Mouse (Mus musculus): ENCODE measurements around the gene Alox12. TPM values are rescaled to one million over a fixed set of nuclear protein-coding genes. Genes with fewer than 3 reads are reported as not detected.

The Alox12 gene
- polyA plus RNA-seq, 1 experiment from 2014 or later, result 0.74 TPM

DNA sequence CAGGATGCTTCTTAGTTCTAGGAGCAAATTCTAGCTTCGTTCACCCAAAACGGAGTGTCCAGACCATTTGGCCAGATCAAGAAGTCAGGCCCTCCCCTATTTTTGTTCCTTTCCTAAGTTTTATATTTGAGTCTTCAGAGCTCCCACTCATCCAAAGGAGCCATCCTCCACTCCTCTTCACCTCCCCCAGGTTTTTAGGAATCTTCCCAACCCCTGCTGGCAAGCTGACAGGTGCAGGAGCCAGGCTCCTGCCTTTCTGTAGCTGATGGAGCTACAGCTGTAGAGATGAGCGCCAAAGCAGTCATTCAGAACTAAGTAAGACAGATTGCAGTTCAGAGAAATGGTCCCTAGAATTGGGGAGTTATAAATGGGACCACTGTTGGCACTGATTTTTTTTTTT is 23.8 kb upstream of the Alox12 start:
- no peaks in the 10 kb centered on the region; the same call in 1 of the 2 replicates for H3K27me3 ChIP-seq
- H3K4me1 ChIP-seq, result no peaks in the 10 kb centered on the region
- 86% methylated on average over 3 of the region's 3 CpGs for WGBS
- H3K9me3 ChIP-seq (replicated peaks), result no peaks in the 10 kb centered on the region
- H3K27ac ChIP-seq, result no peak overlapping the region
- no peak overlapping the region for H3K9ac ChIP-seq
- no peaks in the 10 kb centered on the region for H3K36me3 ChIP-seq (ENCODE audit: poor library complexity, severe bottlenecking)
- H3K4me2 ChIP-seq, result no peak overlapping the region
- no peak for ATAC-seq
- H3K4me3 ChIP-seq, result no peak overlapping the region

- Histone ChIP-seq H3K4me3 (no peak overlapping the region), H3K4me1 (no peaks in the 10 kb centered on the region), H3K27me3 (no peaks in the 10 kb centered on the region; the same call in 1 of the 2 replicates), H3K9ac (no peak overlapping the region), H3K27ac (no peak overlapping the region), H3K36me3 (ENCODE audit: poor library complexity, severe bottlenecking) (no peaks in the 10 kb centered on the region), H3K4me2 (no peak overlapping the region), H3K9me3 (replicated peaks) (no peaks in the 10 kb centered on the region)
- ATAC-seq, result no peak
- 85% methylated on average over 7 of the region's 7 CpGs for WGBS
These were observed 16.5 kb upstream of the Alox12 start for GRCm38 (mm10) chr11:70271641-70272040.

DNA sequence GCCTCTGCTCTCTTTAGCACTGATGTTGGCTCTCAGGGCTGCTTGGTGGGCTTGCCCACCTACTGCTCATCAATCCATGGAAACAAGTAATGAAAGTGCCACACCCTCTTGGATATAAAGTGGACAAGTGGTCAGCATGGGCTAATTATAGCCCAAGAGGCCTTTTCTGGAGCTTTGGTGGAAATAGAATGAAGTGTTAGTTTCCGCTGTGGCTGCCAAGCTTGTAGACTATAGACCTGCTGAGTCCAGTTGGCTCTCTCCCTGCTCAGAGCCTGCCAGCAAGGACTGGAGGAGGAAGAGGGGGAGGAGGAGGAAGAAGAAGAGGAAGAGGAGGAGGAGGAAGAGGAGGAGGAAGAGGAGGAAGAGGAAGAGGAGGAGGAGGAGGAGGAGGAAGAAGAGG is 11.3 kb upstream of the Alox12 start:
- Histone ChIP-seq H3K4me3 (no peak overlapping the region), H3K4me2 (no peak overlapping the region), H3K27ac (no peak overlapping the region), H3K9ac (no peak overlapping the region), H3K36me3 (ENCODE audit: poor library complexity, severe bottlenecking) (no peaks in the 10 kb centered on the region), H3K27me3 (0 out of 2 replicates have a peak, but pooled peaks cover 12% of the 10 kb centered on the region), H3K9me3 (replicated peaks) (no peaks in the 10 kb centered on the region), H3K4me1 (no peaks in the 10 kb centered on the region)
- no peak for ATAC-seq
- WGBS, result 71% methylated on average over 1 of the region's 1 CpGs

DNA sequence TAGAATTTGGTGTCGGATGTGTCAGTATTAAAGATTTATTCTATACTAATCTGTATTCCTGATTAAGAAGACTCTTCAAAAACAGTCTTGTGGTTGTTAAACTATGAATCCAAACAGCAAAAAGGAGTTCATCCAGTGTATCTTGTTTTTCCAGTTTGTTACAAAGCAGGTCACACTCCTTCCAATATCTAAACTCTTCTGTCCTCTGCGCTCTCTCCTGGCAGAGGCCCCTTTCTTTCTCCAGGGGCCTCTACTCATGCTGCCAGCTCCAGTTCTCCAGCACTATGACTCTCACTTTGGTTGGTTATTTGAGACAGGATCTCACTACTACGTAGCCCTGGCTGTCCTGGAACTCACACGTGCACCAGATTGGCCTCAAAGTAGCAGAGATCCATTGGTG is 10.7 kb upstream of the Alox12 start:
- no peaks in the 10 kb centered on the region for H3K9me3 ChIP-seq (replicated peaks)
- 0 out of 2 replicates have a peak, but pooled peaks cover 12% of the 10 kb centered on the region for H3K27me3 ChIP-seq
- H3K4me2 ChIP-seq, result no peak overlapping the region
- H3K36me3 ChIP-seq (ENCODE audit: poor library complexity, severe bottlenecking), result no peaks in the 10 kb centered on the region
- no peak overlapping the region for H3K4me3 ChIP-seq
- H3K27ac ChIP-seq, result no peak overlapping the region
- H3K9ac ChIP-seq, result no peak overlapping the region
- 87% methylated on average over 4 of the region's 4 CpGs for WGBS
- H3K4me1 ChIP-seq, result no peaks in the 10 kb centered on the region
- no peak for ATAC-seq

- Histone ChIP-seq H3K4me1 (no peaks in the 10 kb centered on the region), H3K4me3 (no peak overlapping the region), H3K9me3 (replicated peaks) (no peaks in the 10 kb centered on the region), H3K9ac (no peak overlapping the region), H3K27ac (no peak overlapping the region), H3K36me3 (ENCODE audit: poor library complexity, severe bottlenecking) (no peaks in the 10 kb centered on the region), H3K4me2 (no peak overlapping the region), H3K27me3 (0 out of 2 replicates have a peak, but pooled peaks cover 12% of the 10 kb centered on the region)
- 63% methylated on average over 3 of the region's 3 CpGs for WGBS
- ATAC-seq, result no peak
These were observed 10.1 kb upstream of the Alox12 start for GRCm38 (mm10) chr11:70265252-70265651.

- WGBS, result 90% methylated on average over 4 of the region's 4 CpGs
These were observed 3.9 kb upstream of the Alox12 start for GRCm38 (mm10) chr11:70259035-70259434.

GRCm38 (mm10) chr11:70254337-70254736 is 816 bp downstream of the Alox12 start:
- no peak for ATAC-seq
- no peak overlapping the region for H3K27ac ChIP-seq
- H3K4me1 ChIP-seq, result peaks cover 11% of the 10 kb centered on the region
- H3K9me3 ChIP-seq (replicated peaks), result no peaks in the 10 kb centered on the region
- H3K4me2 ChIP-seq, result peak overlapping the region; percentile 31
- no peak overlapping the region for H3K9ac ChIP-seq
- peak overlapping the region; percentile 14; the same call in 1 of the 2 replicates for H3K4me3 ChIP-seq
- peaks cover 63% of the 10 kb centered on the region for H3K27me3 ChIP-seq
- WGBS, result 4% methylated on average over 18 of the region's 18 CpGs
- H3K36me3 ChIP-seq (ENCODE audit: poor library complexity, severe bottlenecking), result no peaks in the 10 kb centered on the region

More at GRCm38 (mm10) chr11:70259035-70259434, 3.9 kb upstream of the Alox12 start:
- Histone ChIP-seq H3K9me3 (replicated peaks) (no peaks in the 10 kb centered on the region), H3K9ac (no peak overlapping the region), H3K4me2 (no peak overlapping the region), H3K27me3 (peaks cover 31% of the 10 kb centered on the region), H3K4me1 (peaks cover 11% of the 10 kb centered on the region), H3K36me3 (ENCODE audit: poor library complexity, severe bottlenecking) (no peaks in the 10 kb centered on the region), H3K27ac (no peak overlapping the region), H3K4me3 (no peak overlapping the region)
- ATAC-seq, result no peak

- no peak overlapping the region for H3K4me3 ChIP-seq
- WGBS, result 84% methylated on average over 8 of the region's 8 CpGs
- no peaks in the 10 kb centered on the region for H3K9me3 ChIP-seq (replicated peaks)
- no peak overlapping the region for H3K4me2 ChIP-seq
- no peak overlapping the region for H3K27ac ChIP-seq
- H3K36me3 ChIP-seq (ENCODE audit: poor library complexity, severe bottlenecking), result no peaks in the 10 kb centered on the region
- ATAC-seq, result no peak
- H3K4me1 ChIP-seq, result peaks cover 11% of the 10 kb centered on the region
- H3K9ac ChIP-seq, result no peak overlapping the region
- H3K27me3 ChIP-seq, result peaks cover 71% of the 10 kb centered on the region
These were observed 3.3 kb downstream of the Alox12 start for GRCm38 (mm10) chr11:70251853-70252252.

- ATAC-seq, result no peak
- Histone ChIP-seq H3K27ac (no peak overlapping the region), H3K36me3 (ENCODE audit: poor library complexity, severe bottlenecking) (no peaks in the 10 kb centered on the region), H3K4me3 (no peak overlapping the region), H3K9ac (no peak overlapping the region), H3K4me1 (peaks cover 9% of the 10 kb centered on the region), H3K9me3 (replicated peaks) (no peaks in the 10 kb centered on the region), H3K4me2 (no peak overlapping the region), H3K27me3 (peaks cover 63% of the 10 kb centered on the region)
- WGBS, result 79% methylated on average over 11 of the region's 11 CpGs
These were observed 5.0 kb downstream of the Alox12 start for GRCm38 (mm10) chr11:70250150-70250549.

DNA sequence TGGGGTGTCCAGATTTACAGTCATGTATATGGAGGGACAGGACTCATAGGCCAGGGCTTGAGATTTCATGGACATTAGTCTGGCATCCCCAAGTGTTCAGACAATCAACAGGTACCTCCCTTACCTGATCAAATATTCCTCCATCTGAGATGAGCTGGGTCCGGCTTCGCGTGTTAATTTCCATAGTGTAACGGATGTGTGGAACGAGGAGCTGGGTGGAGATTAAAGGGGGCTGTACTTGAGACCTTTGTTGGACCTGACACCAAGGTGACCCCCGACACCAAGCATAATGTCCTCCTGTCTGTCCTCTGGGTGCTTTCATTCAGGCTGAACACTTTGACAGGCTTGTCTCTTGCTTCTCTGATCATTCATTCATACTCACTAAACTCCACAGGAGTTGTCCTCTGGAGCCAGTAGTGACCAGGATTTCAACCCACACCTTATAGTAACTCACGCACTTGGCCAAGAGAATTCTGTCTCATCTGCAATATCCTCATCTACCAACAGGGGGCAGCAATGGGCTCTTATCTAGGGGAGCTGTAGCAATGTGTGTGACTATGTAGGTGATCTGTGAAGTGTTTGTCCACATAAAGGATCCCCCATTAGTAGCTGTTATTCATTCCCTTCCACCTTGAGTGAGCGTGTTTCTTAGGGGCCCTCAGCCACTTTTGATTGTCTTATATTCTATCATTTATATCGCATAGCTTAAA is 7.9 kb downstream of the Alox12 start:
- no peak overlapping the region for H3K4me2 ChIP-seq
- H3K9me3 ChIP-seq (replicated peaks), result no peaks in the 10 kb centered on the region
- H3K27me3 ChIP-seq, result peaks cover 40% of the 10 kb centered on the region
- no peak for ATAC-seq
- no peak overlapping the region for H3K27ac ChIP-seq
- H3K9ac ChIP-seq, result no peak overlapping the region
- no peak overlapping the region for H3K4me3 ChIP-seq
- 50% methylated on average over 9 of the region's 9 CpGs for WGBS
- H3K36me3 ChIP-seq (ENCODE audit: poor library complexity, severe bottlenecking), result no peaks in the 10 kb centered on the region
- no peaks in the 10 kb centered on the region for H3K4me1 ChIP-seq

DNA sequence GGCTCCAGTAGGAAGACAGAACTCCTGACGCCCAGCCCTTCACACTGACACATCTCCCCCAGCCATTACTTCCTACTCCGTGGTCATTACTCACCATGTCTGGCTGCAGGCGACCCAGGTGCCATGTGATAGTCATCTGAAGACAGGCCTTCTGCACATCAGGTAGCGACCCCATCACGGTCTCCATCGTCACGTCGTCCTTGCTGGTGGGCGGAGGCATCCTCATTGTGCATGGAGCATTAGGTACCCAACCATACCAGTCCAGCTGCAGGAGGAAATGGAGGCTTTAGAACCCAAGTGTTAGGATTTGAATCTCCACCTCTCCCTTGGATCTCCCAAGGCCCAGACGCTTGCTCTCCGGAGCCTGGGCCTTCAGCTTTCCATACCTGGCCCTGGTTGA is 12.6 kb downstream of the Alox12 start:
- Histone ChIP-seq H3K4me1 (peaks cover 19% of the 10 kb centered on the region), H3K4me3 (no peak overlapping the region), H3K9ac (no peak overlapping the region), H3K27ac (no peak overlapping the region), H3K9me3 (replicated peaks) (no peaks in the 10 kb centered on the region), H3K36me3 (ENCODE audit: poor library complexity, severe bottlenecking) (no peaks in the 10 kb centered on the region), H3K4me2 (no peak overlapping the region), H3K27me3 (peaks cover 15% of the 10 kb centered on the region; the same call in 1 of the 2 replicates)
- ATAC-seq, result no peak
- 72% methylated on average over 11 of the region's 11 CpGs for WGBS

- Histone ChIP-seq H3K27ac (peak within 1 kb of the TSS; percentile 84), H3K4me1 (peaks cover 32% of the 10 kb centered on the region), H3K36me3 (ENCODE audit: poor library complexity, severe bottlenecking) (peaks cover 14% of the 10 kb centered on the region), H3K4me2 (peak within 1 kb of the TSS; percentile 99), H3K9me3 (replicated peaks) (no peaks in the 10 kb centered on the region), H3K27me3 (0 out of 2 replicates have a peak, but pooled peaks cover 5% of the 10 kb centered on the region), H3K4me3 (peak within 1 kb of the TSS; percentile 94), H3K9ac (peak within 1 kb of the TSS; percentile 91)
- peak; percentile 59 for ATAC-seq
- WGBS, result under 1% methylated on average over 27 of the region's 35 CpGs
These were observed 15.4 kb downstream of the Alox12 start, which contains the start of the genes Gm21988 and Rnasek for GRCm38 (mm10) chr11:70239541-70240279. Gene Gm21988 (minus strand): TSS chr11:70239830. Gene Rnasek (minus strand): TSS chr11:70239842.
